Mouse (Mus musculus) intestine, postnatal 0 days (tissue): ENCODE data around the gene Pknox1. TPM values are rescaled to one million over a fixed set of nuclear protein-coding genes. Genes with fewer than 3 reads are reported as not detected.

Experiments used
- ATAC-seq: fragments of 200-750 bp; cut with Nextera tagmentation; 2 replicates; pipeline ENCODE4 v1.8.0; 2017; ENCODE audit warnings: mild to moderate bottlenecking, moderate TSS enrichment, moderate library complexity
- H3K27ac ChIP-seq: fragments of 300-500 bp; sonication (generic); 2 replicates; pipeline ENCODE4 v1.5.1; 2014; ENCODE audit warnings: mild to moderate bottlenecking, low read depth, low read length, moderate library complexity
- H3K27me3 ChIP-seq: fragments of 300-500 bp; sonication (generic); replicated peaks from 2 replicates; pipeline ENCODE4 v1.6.1; 2014; ENCODE audit warnings: low read length, mixed read lengths; ENCODE audit not compliant: control insufficient read depth, insufficient read depth
- H3K36me3 ChIP-seq: fragments of 300-500 bp; sonication (generic); 2 replicates; pipeline ENCODE4 v1.6.1; 2014; ENCODE audit warnings: mild to moderate bottlenecking, moderate library complexity; ENCODE audit not compliant: control insufficient read depth, insufficient read depth
- H3K4me1 ChIP-seq: fragments of 300-500 bp; sonication (generic); replicated peaks from 2 replicates; pipeline ENCODE4 v1.6.1; 2014; ENCODE audit warnings: antibody characterized with exemption, low read length, mixed read lengths; ENCODE audit not compliant: control insufficient read depth, insufficient read depth
- H3K4me2 ChIP-seq: fragments of 300-500 bp; sonication (generic); replicated peaks from 2 replicates; pipeline ENCODE4 v1.6.1; 2014; ENCODE audit warnings: low read depth, mild to moderate bottlenecking, moderate library complexity
- H3K4me3 ChIP-seq: fragments of 300-500 bp; sonication (generic); 2 replicates; pipeline ENCODE4 v1.5.1; 2014; ENCODE audit warnings: low read depth, low read length
- H3K9ac ChIP-seq: fragments of 300-500 bp; sonication (generic); 2 replicates; pipeline ENCODE4 v1.6.1; 2014; ENCODE audit warnings: mild to moderate bottlenecking, low read depth, low read length
- H3K9me3 ChIP-seq: fragments of 300-500 bp; sonication (generic); 2 replicates; pipeline ENCODE4 v1.6.1; 2016; ENCODE audit warnings: mixed run types; ENCODE audit not compliant: control insufficient read depth
- CTCF ChIP-seq: sonication (generic); IDR thresholded peaks from 2 replicates; pipeline ENCODE4 v1.5.1; 2016; ENCODE audit warnings: low read depth, mild to moderate bottlenecking, control low read depth, antibody characterized with exemption, moderate library complexity
- WGBS: fragments of 180-500 bp; shearing (Covaris S2); extraction: QIAGEN DNeasy Blood & Tissue Kit; methylation state at CpG from one replicate; pipeline ENCODE4 v1.1.7; 2014; 5-methylcytosine and 5-hydroxymethylcytosine counted together
- polyA plus RNA-seq: library from polyadenylated mRNA; unstranded; fragments of >200 nt; fragmentation: Nextera tagmentation; extraction: Ambion mirVana; gene quantifications from 2 replicates; pipeline ENCODE4 v1.2.1, GENCODE M21; 2015

Pknox1 gene
- polyA plus RNA-seq, result 10.3 and 11.2 TPM in 2 replicates

GRCm38 (mm10) chr17:31564015-31564857, at the start of gene Pknox1:
Gene Pknox1 (plus strand): TSS chr17:31564734.
- TF ChIP-seq CTCF, result no peak
- WGBS, result under 1% methylated on average over 48 of the region's 72 CpGs
- no peaks in the 10 kb centered on the region for H3K36me3 ChIP-seq
- H3K4me1 ChIP-seq, result 0 out of 2 replicates have a peak, but pooled peaks cover 17% of the 10 kb centered on the region
- H3K27ac ChIP-seq, result peak within 1 kb of the TSS; percentile 98
- ATAC-seq, result peak; percentile 93
- H3K4me2 ChIP-seq, result peak within 1 kb of the TSS; percentile 84
- H3K4me3 ChIP-seq, result peak within 1 kb of the TSS; percentile 87
- peak within 1 kb of the TSS; percentile 88 for H3K9ac ChIP-seq
- no peaks in the 10 kb centered on the region for H3K27me3 ChIP-seq
- no peaks in the 10 kb centered on the region for H3K9me3 ChIP-seq

- Histone ChIP-seq H3K4me2 (peak overlapping the region; percentile 88), H3K9ac (no peak overlapping the region)
Measured at GRCm38 (mm10) chr17:31519344-31519945, 45.1 kb upstream of the Pknox1 start.

GRCm38 (mm10) chr17:31519946-31520838, 44.3 kb upstream of the Pknox1 start, which contains the start of the genes Wdr4 and Ndufv3:
Gene Wdr4 (minus strand): TSS chr17:31519980.
Gene Ndufv3 (plus strand): TSS chr17:31520115.
- no peaks in the 10 kb centered on the region for H3K9me3 ChIP-seq
- H3K4me1 ChIP-seq, result 0 out of 2 replicates have a peak, but pooled peaks cover 4% of the 10 kb centered on the region
- peak within 1 kb of the TSS; percentile 81 for H3K27ac ChIP-seq
- WGBS, result under 1% methylated on average over 45 of the region's 45 CpGs
- H3K9ac ChIP-seq, result peak within 1 kb of the TSS; percentile 65
- peaks cover 10% of the 10 kb centered on the region for H3K36me3 ChIP-seq
- peak within 1 kb of the TSS; percentile 92 for H3K4me3 ChIP-seq
- peak; percentile 98 for ATAC-seq
- TF ChIP-seq CTCF, result peak; percentile 32; the same call in 1 of the 2 replicates
- no peaks in the 10 kb centered on the region for H3K27me3 ChIP-seq
- peak within 1 kb of the TSS; percentile 88 for H3K4me2 ChIP-seq

More at GRCm38 (mm10) chr17:31519344-31519945, 45.1 kb upstream of the Pknox1 start:
- peak overlapping the region; percentile 92 for H3K4me3 ChIP-seq
- WGBS, result 3% methylated on average over 7 of the region's 7 CpGs
- peak; percentile 47 for ATAC-seq
- H3K36me3 ChIP-seq, result peaks cover 10% of the 10 kb centered on the region
- H3K9me3 ChIP-seq, result no peaks in the 10 kb centered on the region
- no peaks in the 10 kb centered on the region for H3K27me3 ChIP-seq
- peak overlapping the region; percentile 46; the same call in 1 of the 2 replicates for H3K27ac ChIP-seq
- peak; percentile 23; the same call in 1 of the 2 replicates for TF ChIP-seq CTCF
- 0 out of 2 replicates have a peak, but pooled peaks cover 4% of the 10 kb centered on the region for H3K4me1 ChIP-seq

- peak overlapping the region; percentile 81 for H3K27ac ChIP-seq
- ATAC-seq, result no peak
- peak overlapping the region; percentile 65 for H3K9ac ChIP-seq
- H3K36me3 ChIP-seq, result peaks cover 10% of the 10 kb centered on the region
- H3K27me3 ChIP-seq, result no peaks in the 10 kb centered on the region
- TF ChIP-seq CTCF, result no peak
- 0 out of 2 replicates have a peak, but pooled peaks cover 4% of the 10 kb centered on the region for H3K4me1 ChIP-seq
- no peaks in the 10 kb centered on the region for H3K9me3 ChIP-seq
- peak overlapping the region; percentile 92 for H3K4me3 ChIP-seq
- peak overlapping the region; percentile 88 for H3K4me2 ChIP-seq
- WGBS, result 15% methylated on average over 3 of the region's 3 CpGs
Measured at GRCm38 (mm10) chr17:31520895-31521294, 43.6 kb upstream of the Pknox1 start.

- Histone ChIP-seq H3K9ac (no peak overlapping the region), H3K9me3 (no peaks in the 10 kb centered on the region), H3K27me3 (no peaks in the 10 kb centered on the region), H3K36me3 (peaks cover 14% of the 10 kb centered on the region), H3K27ac (no peak overlapping the region), H3K4me2 (no peak overlapping the region), H3K4me3 (no peak overlapping the region), H3K4me1 (0 out of 2 replicates have a peak, but pooled peaks cover 4% of the 10 kb centered on the region)
- TF ChIP-seq CTCF, result no peak
- WGBS, result 87% methylated on average over 6 of the region's 6 CpGs
- no peak for ATAC-seq
Measured at GRCm38 (mm10) chr17:31521948-31522347, 42.6 kb upstream of the Pknox1 start.
